Mouse (Mus musculus): ENCODE data around the gene Gm4869.

Gm4869 gene

GRCm38 (mm10) chr5:140526754-140527153 lies 81.3 kb downstream of the Gm4869 start:
- DNase-seq (ENCODE audit: low spot score), result no peak

- DNase-seq (ENCODE audit: low spot score), result no peak
Observed at GRCm38 (mm10) chr5:140538111-140538683, 92.8 kb downstream of the Gm4869 start.

- peak; percentile 85 for DNase-seq (ENCODE audit: low spot score)
Observed at GRCm38 (mm10) chr5:140540106-140540505, 94.7 kb downstream of the Gm4869 start.

GRCm38 (mm10) chr5:140542811-140543575 lies 97.5 kb downstream of the Gm4869 start:
- DNase-seq (ENCODE audit: low spot score), result no peak
